Mouse (Mus musculus) bone marrow, adult 2 months (tissue): ENCODE data around the gene Ntn1.

ENCODE experiments used
- CTCF ChIP-seq: fragments of 200-500 bp; IDR thresholded peaks from 2 replicates; pipeline ENCODE4 v1.5.1; 2011; ENCODE audit warnings: low read length, control low read depth; ENCODE audit not compliant: control insufficient read depth, insufficient read depth
- POLR2A ChIP-seq: fragments of 200-500 bp; IDR thresholded peaks from 2 replicates; pipeline ENCODE4 v1.6.1; 2011; ENCODE audit warnings: low read depth, mild to moderate bottlenecking, control low read depth, low read length, borderline replicate concordance; ENCODE audit not compliant: control insufficient read depth

GRCm38 (mm10) chr11:68434697-68435096 is 34.1 kb upstream of the Ntn1 start:
- TF ChIP-seq POLR2A (no peak), CTCF (no peak)
